Mouse (Mus musculus) layer of hippocampus, adult 8-10 months (tissue): ENCODE results near the gene Wfdc18. TPM values are rescaled to one million over a fixed set of nuclear protein-coding genes. Genes with fewer than 3 reads are reported as not detected.

Experiments
- DNase-seq, 2 experiments: peaks; one replicate each; pipeline ENCODE4 v3.0.0; 2022; ENCODE audit warnings: low spot score in 2 of 2
- total RNA-seq, 4 experiments: library from RNA; stranded (reverse); gene quantifications; 2 replicates each; pipeline ENCODE4 v1.2.4; 2022

The Wfdc18 gene
- total RNA-seq, 4 experiments from 2014 or later, result not detected

DNA sequence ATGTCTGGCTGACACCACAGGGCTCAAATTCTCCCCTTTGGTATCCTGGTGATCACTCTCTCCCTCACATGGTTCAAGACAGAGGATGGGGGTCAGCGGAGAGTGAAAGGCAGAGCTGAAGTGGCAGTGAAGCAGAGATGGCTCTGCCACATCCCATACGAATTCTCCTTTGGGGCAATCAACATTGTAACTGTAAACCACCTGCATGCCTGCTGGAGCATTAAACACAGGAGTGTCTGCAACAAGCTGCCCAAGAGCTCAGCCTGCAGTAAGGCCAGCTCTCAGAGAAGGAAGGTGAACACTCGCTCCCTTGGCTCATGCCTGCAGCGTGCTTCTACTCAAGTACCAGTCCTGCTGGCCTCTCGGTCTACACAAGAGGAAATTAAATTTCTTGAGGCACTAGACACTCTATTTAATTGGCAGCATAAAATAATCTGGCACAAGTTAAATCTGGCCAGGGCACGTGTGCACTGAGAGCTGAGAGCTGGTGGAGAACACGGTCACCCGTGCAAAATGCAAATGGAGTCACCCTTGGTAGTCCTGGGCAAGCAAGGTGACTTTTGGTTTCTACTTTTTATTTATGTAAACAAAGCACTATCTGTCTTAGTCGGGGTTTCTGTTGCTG is 34.0 kb downstream of the Wfdc18 start:
- DNase-seq, result no peak

DNA sequence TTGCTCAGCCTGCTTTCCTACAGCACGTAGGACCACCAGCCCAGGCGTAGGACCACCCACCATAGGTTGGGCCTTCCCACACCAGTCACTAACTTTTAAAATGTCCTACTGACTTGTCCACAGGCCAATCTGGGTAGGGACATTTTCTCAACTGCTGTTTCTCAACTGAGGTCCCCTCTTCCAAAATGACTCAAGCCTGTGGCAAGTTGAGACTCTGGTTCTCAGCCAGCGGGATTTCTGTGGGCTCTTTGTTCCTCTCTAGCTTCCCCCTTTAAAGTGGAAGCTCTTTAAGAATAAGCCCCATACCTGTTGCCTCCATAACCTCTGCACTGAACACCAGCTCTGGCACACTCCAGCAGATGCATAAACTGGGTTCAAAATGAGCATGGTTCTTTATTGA is 34.7 kb downstream of the Wfdc18 start:
- no peak for DNase-seq

DNA sequence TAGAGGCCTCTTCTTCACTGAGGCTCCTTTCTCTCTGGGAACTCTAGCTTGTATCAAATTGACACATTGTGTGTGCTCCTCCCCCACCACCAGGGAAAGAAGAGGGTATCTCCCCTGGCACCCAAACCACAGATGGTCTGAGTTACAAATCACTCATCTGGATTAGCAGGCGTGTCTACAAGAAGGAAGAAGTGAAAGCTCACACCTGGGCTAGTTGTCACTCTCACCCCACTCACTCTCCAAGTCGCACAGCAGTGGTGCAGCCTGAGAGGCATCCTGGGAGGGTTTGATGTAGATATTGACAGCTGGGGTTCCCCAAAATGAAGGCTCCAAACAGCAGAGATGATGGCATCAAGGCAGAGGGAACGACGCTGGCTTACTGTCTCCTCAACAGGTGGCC is 37.3 kb downstream of the Wfdc18 start:
- no peak for DNase-seq

DNA sequence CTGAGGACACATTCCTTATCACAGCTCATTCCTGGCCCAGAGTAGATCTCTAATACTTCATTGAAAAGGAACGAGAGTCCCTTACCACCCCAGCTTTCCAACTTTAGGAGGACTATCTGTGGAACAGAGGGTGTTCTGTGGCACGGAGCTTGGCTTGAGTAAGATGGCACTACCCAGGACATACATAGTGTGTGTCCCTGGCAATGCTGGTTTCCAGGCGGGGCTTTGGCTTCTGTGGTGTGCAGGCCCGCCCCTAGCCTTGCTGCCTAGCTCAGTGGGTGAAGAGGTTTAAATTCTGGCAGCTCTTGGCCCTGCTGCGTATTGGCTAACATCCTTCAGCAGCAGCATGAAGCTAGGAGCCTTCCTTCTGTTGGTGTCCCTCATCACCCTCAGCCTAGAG is 37.9 kb downstream of the Wfdc18 start, which contains the start of gene Wfdc21:
Gene Wfdc21 (plus strand): TSS at position 260 of the 400 bp plus-strand sequence.
- DNase-seq, result no peak

DNA sequence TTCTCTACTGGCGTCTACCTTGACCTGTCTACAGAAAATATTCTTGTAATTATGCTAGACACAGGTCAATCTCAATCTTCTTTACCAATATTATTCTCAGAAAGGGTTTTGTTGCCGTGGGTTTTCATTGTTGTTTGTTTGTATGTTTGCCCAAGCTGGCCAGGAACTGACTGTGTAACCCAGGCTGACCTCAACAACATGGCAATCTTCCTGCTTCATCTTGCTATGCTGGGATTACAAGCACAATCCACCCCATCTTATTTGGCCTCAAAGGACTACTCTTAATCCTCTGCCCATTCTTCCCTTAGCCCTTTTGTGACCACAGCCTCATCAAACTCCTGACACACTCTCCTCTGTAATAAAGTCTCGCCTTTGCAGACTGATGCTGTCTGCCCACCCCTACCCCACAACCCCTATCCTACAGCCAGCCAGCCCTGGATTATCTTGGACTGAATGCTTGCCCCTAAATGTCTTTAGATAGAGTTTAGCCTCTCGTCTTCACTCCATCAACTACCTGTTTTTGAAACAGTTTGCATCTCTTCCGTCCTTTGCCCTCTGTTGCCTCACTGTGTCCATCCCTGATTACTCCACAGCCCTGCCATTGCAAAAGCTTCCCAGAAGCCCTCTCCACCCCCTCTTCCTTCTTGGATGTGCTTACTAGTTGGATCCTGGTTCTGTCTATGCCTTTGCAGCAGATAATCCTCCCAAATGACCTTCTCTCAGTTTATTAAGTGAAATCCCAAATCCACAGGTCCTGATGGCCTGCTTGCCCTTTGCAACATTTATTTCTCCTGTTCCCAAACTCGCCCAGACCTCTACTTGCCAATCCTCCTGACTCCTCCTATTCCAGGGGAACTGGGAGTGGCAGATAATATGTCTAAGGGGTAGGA is 38.8 kb downstream of the Wfdc18 start:
- DNase-seq, result no peak

DNA sequence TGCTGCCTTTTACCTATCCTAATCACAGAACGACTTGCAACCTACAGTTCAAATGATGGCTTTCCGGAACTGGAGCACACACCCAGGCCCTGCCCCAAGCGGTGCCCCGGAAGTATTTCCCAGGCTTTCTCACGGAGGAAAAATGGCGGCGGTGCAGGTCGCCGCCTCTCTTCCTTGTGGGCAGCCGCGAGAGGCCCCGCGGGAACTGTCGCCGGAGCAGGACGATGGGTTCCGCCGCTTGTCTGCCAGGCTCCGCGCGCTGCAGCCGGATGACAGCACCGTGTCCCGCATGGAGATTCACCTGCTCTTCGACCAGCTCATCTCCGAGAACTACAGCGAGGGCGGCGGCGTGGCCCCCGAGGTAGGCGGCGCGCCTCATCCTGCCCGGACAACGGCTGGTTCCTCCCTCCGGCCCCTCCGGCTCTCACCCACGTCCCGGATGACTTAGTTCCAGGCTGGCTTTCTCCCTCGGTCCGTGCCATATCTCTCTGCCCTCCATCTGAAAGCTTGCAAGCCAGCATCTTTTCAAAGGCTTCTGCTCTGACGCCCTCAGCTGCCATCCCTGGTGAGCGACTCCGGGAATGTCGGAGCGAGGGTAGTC is 44.9 kb downstream of the Wfdc18 start, which contains the start of gene Heatr6:
Gene Heatr6 (plus strand): TSS at position 116 of the 601 bp plus-strand sequence.
- DNase-seq, result peak; percentile 86 to 91

DNA sequence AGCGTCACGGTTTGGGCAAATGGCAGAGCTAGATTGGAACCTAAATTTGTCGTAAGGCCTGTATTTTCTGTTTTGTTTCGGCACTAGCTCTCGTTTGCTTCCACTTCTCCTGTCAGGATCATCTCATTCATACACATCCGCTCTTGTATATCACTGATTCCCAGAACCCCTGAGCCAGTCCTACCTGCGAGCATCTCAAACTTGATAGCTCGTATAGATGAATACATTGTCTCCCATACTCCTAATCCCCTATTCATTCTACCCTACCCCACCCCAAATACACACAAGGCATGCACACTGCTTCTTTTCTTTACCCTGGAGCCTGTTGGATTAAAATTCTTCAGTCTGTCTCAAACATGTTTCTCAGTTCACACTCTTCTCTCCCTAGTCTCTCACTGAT is 45.4 kb downstream of the Wfdc18 start:
- no peak for DNase-seq

Other genes starting within 250 kb of the Wfdc18 start
- 1 to 10 TPM; 2.9 to 3.8 (median 3.7) TPM for gene Mmp28, start 245.9 kb upstream of the Wfdc18 start, total RNA-seq
- gene Taf15, start 235.9 kb upstream of the Wfdc18 start, total RNA-seq, result 10 to 100 TPM; 67.6 to 80.2 (median 69.6) TPM
- gene Heatr9, start 186.8 kb upstream of the Wfdc18 start, total RNA-seq, result not detected
- under 1 TPM in 2 of 4 experiments, not detected in 2; 0.68 to 0.93 TPM for gene Ccl5, start 178.5 kb upstream of the Wfdc18 start, total RNA-seq
- 1 to 10 TPM; 5.1 to 10.0 (median 7.7) TPM for gene Ccl9, start 130.4 kb upstream of the Wfdc18 start, total RNA-seq
- gene Ccl6, start 115.9 kb upstream of the Wfdc18 start, total RNA-seq, result 10 to 100 TPM in 2 of 4 experiments, 1 to 10 TPM in 1, under 1 TPM in 1; 0.43 to 51.7 (median 19.3) TPM
- gene Rpl9-ps1, start 63.4 kb upstream of the Wfdc18 start, total RNA-seq, result not detected
- gene Ccl3, start 59.7 kb upstream of the Wfdc18 start, total RNA-seq, result 10 to 100 TPM in 2 of 4 experiments, under 1 TPM in 1, not detected in 1; 0.43 to 25.0 (median 17.2) TPM
- gene Ccl4, start 46.4 kb upstream of the Wfdc18 start, total RNA-seq, result 1 to 10 TPM in 2 of 4 experiments, not detected in 2; 3.1 to 7.1 TPM
- gene Wfdc17, start 5.0 kb upstream of the Wfdc18 start, total RNA-seq, result 1 to 10 TPM in 2 of 4 experiments, not detected in 2; 2.3 to 2.4 TPM
- gene Wfdc21, start 37.9 kb downstream of the Wfdc18 start, total RNA-seq, result not detected
- gene Heatr6, start 44.7 kb downstream of the Wfdc18 start, total RNA-seq, result 10 to 100 TPM; 16.7 to 22.0 (median 19.9) TPM
- under 1 TPM in 3 of 4 experiments, not detected in 1; 0.32 to 0.66 (median 0.63) TPM for gene Hnf1b, start 141.0 kb downstream of the Wfdc18 start, total RNA-seq
- gene Ddx52, start 233.0 kb downstream of the Wfdc18 start, total RNA-seq, result 10 to 100 TPM; 14.0 to 17.1 (median 16.4) TPM